Mouse (Mus musculus) gastrocnemius, adult 18-20 months (tissue): Measurements from ENCODE around the gene Acvr1b. TPM values are rescaled to one million over a fixed set of nuclear protein-coding genes. Genes with fewer than 3 reads are reported as not detected.

Source experiments
- DNase-seq: peaks from one replicate; pipeline ENCODE4 v3.0.0; 2021; ENCODE audit warnings: low spot score
- total RNA-seq, 2 experiments: library from RNA; stranded (reverse); gene quantifications; 2 replicates each; pipeline ENCODE4 v1.2.3; 2021

Gene Acvr1b
- total RNA-seq, 2 experiments from 2014 or later = 26.0 to 48.0 TPM

DNA sequence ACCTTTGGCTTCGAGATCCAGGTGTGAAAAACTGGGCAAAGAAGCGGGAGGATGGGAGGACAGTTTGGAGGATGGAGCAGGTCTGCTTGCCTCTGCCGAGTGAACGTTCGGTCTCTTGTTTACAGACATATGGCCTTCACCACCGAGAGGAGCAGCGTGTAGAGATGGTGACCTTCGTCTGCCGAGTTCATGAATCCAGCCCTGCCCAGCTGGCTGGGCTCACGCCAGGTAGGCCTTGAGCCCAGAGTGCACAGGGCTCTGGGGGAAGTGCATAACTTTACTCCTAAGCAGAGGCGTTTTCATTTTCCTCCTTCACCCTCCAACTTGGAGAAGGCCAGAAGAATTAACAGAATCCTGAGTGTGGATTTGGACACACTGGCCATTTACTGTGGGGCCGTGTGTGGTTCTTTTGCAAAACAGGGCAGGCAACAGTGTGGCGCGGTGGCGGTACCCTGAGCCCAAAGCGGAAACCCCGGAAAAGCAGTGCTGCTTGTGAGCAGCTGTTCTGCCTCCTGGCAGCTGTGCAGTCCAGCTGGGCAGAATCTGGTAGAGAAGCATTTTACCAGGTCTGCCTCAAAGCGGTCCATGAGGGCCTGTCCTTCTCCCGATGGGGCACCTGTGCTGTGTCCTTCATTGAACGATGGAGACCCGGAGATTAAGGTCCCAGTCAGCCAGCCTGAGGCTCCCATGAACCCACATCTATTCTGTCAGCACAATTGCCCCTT, 55.2 kb downstream of the Acvr1b start:
- peak; percentile 65 for DNase-seq

- DNase-seq = no peak
Observed at GRCm38 (mm10) chr15:101230503-101230902, 56.6 kb downstream of the Acvr1b start.

- DNase-seq = no peak
Observed at GRCm38 (mm10) chr15:101230995-101231647, 57.3 kb downstream of the Acvr1b start.

- no peak for DNase-seq
Observed at GRCm38 (mm10) chr15:101231648-101232180, 57.8 kb downstream of the Acvr1b start.

- DNase-seq = no peak
Observed at GRCm38 (mm10) chr15:101232607-101233006, 58.7 kb downstream of the Acvr1b start.

DNA sequence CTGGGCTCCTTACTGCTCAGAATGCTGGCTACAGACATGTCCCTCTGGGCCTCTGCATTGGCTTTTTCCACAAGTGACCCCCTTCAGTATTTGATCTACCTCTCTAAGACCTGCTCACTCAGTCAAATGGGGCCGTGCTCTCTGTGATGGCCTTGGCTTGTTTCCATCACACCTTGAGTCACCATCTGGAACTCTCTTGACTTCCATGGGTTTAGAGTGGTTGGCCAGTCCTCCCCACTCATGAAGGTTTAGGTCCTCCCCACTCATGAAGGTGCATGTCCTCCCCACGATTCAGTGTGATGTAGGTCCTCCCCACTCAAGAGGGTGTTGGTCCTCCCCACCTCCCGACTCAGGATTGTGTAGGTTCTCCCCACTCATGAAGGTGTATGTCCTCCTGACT, 59.3 kb downstream of the Acvr1b start:
- no peak for DNase-seq

DNA sequence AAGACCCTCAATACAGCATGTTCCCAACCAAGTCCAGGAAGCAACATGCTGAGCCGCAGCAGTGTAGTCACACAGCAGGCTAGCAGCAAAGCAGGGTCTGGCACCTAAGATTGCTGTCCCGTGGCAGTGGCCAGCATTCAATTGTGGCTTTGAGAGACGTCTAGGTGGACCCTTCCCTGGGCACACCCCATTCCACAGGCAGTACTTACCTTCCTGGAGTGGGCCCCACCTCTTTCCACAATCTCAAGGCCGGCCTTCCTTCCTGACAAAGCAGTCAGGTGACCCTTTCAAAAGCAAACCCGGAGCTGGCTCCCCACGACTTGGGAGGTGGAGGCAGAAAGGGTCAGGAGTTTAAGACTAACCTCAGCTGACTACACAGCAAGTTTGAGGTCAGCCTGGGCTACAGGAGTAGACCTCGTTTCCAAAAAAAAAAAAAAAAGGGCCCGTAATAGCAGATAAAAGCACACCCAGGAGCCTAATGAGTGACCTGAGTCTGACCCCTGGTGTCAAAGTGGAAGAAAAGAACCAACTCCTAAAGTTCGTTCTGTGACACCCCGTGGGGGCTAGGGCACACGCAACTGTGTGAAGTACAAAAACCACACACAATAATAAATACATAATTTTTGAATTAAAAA, 59.9 kb downstream of the Acvr1b start:
- DNase-seq = no peak

DNA sequence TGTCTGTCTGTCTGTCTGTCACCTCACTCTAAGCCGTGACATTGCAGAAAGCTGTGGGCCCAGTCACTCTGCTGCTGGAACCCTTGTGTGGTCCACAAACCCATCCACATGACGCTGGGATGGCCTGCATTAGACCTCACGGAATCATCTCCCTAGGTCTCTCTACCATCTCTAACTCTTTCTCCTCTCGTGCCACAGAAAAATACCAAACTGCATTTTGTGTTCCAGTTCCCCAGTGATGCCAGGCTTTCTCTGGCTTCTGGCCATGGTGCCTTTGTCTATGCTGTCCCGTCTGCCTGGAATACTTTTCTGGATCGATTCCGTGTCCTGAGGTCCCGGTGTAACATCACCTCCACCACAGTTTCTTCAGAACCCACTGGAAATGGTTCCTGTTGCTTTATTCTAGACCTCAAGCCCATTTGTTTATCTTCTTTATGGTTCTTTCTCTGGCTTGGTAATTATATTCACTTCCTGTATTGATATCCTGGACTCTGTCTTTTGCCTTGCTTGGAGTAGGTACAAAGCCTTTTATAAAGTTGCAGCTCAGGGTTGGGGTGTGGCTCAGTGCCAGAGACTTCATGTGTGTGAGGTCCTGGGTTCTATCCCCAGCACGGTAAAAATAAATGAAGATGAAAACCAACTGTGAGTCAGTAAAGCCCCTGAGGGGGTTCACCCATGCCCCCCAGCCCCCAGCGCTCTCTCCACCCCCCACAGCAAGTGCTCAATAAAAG, 60.9 kb downstream of the Acvr1b start:
- DNase-seq = no peak

DNA sequence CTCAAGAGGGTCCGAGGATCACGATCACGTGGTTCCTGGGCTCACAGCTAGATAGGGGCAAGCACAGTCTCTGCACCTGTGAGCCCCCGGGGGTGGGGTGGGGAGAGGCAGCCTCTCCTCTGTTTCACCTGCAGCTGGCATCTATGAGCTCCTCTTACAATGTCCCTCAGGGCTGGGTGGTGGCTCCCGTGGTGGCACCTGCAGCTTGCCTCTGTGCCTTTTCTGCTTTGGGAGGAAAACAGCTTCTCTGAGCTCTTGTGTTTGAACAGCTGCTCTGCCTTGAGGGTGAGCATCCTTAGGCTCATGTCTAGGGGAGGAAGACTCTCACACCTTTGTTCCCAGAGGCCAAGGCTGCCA, 61.5 kb downstream of the Acvr1b start:
- no peak for DNase-seq

DNA sequence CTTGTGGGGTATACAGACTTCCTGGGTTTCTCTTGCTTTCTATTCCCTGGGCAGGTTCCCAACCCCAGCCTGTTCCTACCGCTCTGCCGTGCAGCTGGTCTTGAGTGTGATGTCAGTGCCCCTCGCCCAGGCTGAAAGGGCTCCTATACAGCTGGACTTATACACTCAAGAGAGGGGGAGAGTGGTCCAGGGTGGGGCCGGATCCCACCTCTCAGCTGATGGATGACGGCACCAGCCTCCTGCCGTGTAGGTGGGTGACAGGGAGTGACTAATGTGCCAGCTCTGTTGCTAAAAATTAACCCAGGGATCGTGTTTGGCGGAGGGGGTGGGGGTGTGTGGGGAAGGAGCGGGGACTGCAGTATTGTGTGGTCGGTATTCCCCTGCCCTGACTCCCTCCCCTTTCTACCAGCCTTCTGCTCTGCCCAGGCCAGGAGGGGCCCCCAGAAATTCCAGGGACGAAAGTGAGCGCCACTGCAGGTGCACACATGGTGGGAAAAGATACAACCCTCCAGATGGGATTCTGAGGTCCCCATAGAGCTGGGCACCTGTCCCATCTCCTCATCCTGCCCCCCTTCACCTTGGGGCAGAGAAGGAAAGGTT, 62.0 kb downstream of the Acvr1b start:
- no peak for DNase-seq

- peak; percentile 81 for DNase-seq
Observed at GRCm38 (mm10) chr15:101236878-101237277, 63.0 kb downstream of the Acvr1b start.

DNA sequence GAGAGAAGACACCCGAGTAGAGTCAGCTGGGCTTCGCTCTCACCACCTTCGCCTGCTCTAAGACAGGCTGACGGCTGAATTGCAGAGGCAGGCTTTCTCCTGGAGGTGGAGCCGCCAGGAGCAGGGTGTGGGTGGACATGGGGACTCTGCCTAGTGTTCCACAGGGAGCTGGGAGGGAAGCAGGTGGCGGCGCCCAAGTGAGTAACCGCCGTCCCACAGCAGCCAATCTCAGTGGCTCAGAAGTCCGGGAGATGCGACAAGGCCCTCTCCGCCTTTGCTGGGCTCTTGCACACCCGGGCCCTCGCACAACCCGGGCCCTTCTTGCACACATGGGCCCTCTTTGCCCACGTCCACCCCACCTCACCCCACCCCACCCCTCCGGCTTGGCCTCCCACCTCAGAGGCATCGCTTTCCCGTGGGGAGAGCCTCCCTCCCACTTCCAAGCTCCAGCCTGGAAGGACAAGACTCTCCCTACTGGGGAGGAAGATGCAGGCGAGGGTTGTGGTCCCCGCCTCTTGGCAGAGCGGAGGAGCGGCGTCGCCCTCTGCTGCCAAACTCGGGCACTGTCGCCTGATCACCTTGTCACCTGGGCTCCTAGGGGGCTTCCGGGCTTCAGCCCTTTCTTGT, 65.1 kb downstream of the Acvr1b start:
- DNase-seq = peak; percentile 64

DNA sequence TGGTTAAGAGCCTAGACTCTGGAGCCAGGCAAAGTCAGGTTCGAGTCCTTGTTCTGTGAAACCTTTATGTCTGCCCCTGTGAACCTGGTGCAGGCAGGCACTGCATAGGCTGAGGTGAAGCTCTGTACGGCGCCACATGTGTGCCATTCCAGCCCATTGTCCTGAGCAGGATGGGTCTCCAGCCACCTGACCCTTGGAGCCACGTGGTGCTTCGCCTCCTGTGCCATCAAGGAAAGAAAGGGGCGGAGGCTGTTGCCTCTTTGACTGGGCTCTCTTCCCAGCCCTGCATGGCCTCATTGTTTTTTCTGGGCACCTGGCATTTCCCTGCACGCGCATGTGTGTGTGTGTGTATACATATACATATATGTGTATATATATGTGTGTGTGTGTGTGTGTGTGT, 66.0 kb downstream of the Acvr1b start:
- no peak for DNase-seq

- peak; percentile 93 for DNase-seq
Observed at GRCm38 (mm10) chr15:101240799-101241204, 66.9 kb downstream of the Acvr1b start.

DNA sequence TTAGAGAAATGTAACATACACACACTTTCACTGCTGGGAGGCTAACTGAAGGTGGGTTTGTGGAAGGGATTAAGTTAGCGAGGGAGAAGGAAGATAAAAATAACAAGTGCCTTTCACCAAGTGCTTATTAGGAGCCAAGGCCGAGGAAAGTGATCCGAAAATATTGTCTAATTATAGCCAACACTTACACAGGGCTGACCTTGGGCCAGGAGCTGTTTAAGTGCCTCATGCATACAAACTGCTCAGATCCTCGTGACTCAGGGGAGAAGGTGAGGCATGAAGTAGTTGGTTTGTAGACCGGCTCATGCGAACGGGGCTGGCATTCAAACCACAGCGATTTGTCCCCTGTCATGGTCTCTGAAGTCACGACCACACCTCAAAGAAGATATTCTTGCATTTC, 67.4 kb downstream of the Acvr1b start:
- peak; percentile 75 for DNase-seq

GRCm38 (mm10) chr15:101241853-101242252, 68.0 kb downstream of the Acvr1b start:
- DNase-seq = peak; percentile 78

- peak; percentile 91 for DNase-seq
Observed at GRCm38 (mm10) chr15:101242645-101243044, 68.8 kb downstream of the Acvr1b start.

DNA sequence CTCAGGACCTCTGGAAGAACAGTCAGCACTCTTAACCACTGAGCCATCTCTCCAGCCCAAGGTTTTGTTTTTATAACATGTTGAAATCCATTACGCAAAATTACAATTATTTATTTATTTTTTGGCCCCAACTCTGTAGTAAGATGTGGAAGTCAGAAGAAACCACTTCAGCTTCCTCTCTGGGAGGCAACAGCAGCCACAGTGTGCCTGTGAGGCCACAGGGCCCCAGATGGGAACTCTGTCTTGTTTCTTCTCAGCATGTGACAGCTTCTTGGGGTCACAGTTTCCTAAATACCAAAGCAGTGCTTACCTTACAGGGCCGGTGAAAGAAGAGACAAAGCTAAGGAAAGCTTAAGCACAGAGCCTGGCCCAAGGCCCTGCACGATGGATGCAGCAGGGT, 70.1 kb downstream of the Acvr1b start:
- DNase-seq = no peak

DNA sequence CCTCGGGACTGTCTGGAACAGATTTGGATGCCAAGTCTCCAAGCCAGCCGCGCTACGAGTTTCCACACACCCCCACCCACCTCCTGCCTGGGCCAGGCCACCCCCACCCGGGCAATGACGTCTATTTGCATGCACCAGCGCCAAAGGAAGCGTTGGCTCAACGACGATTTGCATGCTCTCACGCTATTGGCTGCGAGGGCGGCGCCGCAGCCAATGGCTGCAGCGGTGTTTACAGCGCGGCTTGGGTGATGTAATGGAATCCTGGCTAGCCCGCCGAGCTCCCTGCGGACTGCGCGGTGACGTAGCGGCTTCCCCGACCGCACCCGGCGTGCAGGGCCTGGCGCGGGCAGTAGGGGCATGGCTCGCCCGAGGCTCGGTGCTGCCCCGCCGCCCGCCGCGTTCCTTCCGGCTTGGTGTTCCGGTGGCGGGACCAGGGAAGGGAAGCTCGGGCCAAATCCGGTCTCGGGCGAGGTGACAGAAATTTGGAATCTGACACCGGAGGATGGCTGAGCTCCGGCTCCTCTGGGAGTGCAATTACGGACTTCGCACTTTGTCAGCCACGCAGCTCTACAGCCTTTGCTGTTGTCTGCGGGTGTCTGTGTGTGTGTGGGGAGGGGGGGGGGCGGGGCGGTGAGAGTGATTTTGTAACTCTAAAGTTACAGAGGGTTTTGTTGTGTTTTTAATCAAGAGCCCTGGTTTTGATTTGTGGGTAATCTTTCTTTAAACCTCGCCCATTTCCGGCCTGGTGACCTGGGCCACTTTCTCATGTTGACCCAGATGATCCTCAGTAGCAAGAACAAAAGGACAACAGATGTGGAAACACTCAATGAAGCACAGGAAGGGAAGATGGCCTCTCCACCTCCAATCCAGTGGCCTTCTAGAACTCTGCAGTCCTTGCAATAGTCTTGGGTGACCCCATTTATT, 72.6 kb downstream of the Acvr1b start:
- peak; percentile 97 for DNase-seq

GRCm38 (mm10) chr15:101247155-101247498, 73.3 kb downstream of the Acvr1b start:
- no peak for DNase-seq
